Mouse (Mus musculus) bone marrow, adult 2 months (tissue): ENCODE results near the gene Adamts3.

Experiments used
- CTCF ChIP-seq: fragments of 200-500 bp; IDR thresholded peaks from 2 replicates; pipeline ENCODE4 v1.5.1; 2011; ENCODE audit warnings: low read length, control low read depth; ENCODE audit not compliant: control insufficient read depth, insufficient read depth
- POLR2A ChIP-seq: fragments of 200-500 bp; IDR thresholded peaks from 2 replicates; pipeline ENCODE4 v1.6.1; 2011; ENCODE audit warnings: low read depth, mild to moderate bottlenecking, control low read depth, low read length, borderline replicate concordance; ENCODE audit not compliant: control insufficient read depth

- no peak for TF ChIP-seq CTCF
- no peak for TF ChIP-seq POLR2A
These were observed 17.9 kb upstream of the Adamts3 start for GRCm38 (mm10) chr5:89901026-89901425.
